Mouse (Mus musculus) thymus, adult 2 months (tissue): ENCODE measurements at regions not wholly inside any gene's neighbourhood (a gene's known extent, or its start where the extent isn't known, plus 50 kb on each side); places are given as distances from the start of the nearest gene placed in this dataset.
A peak's percentile ranks its signal among the peaks of the same experiment; 100 is the strongest.

Experiments used
- DNase-seq: peaks from one replicate; pipeline ENCODE4 v3.0.0; 2021
- H3K27ac ChIP-seq: fragments of 200-500 bp; 2 replicates; pipeline ENCODE4 v1.5.1; 2012; ENCODE audit warnings: low read length, control low read depth; ENCODE audit not compliant: control insufficient read depth, insufficient read depth
- H3K27me3 ChIP-seq: fragments of 200-500 bp; 2 replicates; pipeline ENCODE4 v1.6.1; 2012; ENCODE audit warnings: mild to moderate bottlenecking, low read length, moderate library complexity, mixed read lengths; ENCODE audit not compliant: control insufficient read depth, insufficient read depth
- H3K36me3 ChIP-seq: fragments of 200-500 bp; 2 replicates; pipeline ENCODE4 v1.6.1; 2012; ENCODE audit warnings: mild to moderate bottlenecking, low read length, moderate library complexity; ENCODE audit not compliant: control insufficient read depth, insufficient read depth
- H3K4me1 ChIP-seq: fragments of 200-500 bp; replicated peaks from 2 replicates; pipeline ENCODE4 v1.6.1; 2012; ENCODE audit warnings: low read length; ENCODE audit not compliant: control insufficient read depth, insufficient read depth
- H3K4me3 ChIP-seq: fragments of 200-500 bp; 2 replicates; pipeline ENCODE4 v1.5.1; 2012; ENCODE audit warnings: mild to moderate bottlenecking, low read length, control low read depth, moderate library complexity; ENCODE audit not compliant: control insufficient read depth, insufficient read depth
- CTCF ChIP-seq: fragments of 200-500 bp; IDR thresholded peaks from 2 replicates; pipeline ENCODE4 v1.5.1; 2012; ENCODE audit warnings: mild to moderate bottlenecking, control low read depth, low read length, moderate library complexity, borderline replicate concordance; ENCODE audit not compliant: control insufficient read depth, poor library complexity, insufficient read depth; ENCODE audit errors: extremely low read depth
- POLR2A ChIP-seq: fragments of 200-500 bp; IDR thresholded peaks from 2 replicates; pipeline ENCODE4 v1.6.1; 2012; ENCODE audit warnings: mild to moderate bottlenecking, low read length, control low read depth, moderate library complexity; ENCODE audit not compliant: control insufficient read depth, poor library complexity, insufficient read depth; ENCODE audit errors: extremely low read depth
- WGBS: fragments of 180-500 bp; shearing (Covaris S2); methylation state at CpG from one replicate; pipeline ENCODE4 v1.1.7; 2018; 5-methylcytosine and 5-hydroxymethylcytosine counted together

GRCm38 (mm10) chr3:52648836-52649500, 368.1 kb downstream of the Cog6 start:
- Histone ChIP-seq H3K27ac (peak overlapping the region; percentile 94), H3K4me3 (no peak overlapping the region), H3K4me1 (peaks cover 51% of the 10 kb centered on the region), H3K36me3 (no peaks in the 10 kb centered on the region), H3K27me3 (no peaks in the 10 kb centered on the region; the same call in 1 of the 2 replicates)
- 95% methylated on average over 4 of the region's 4 CpGs for WGBS
- no peak for TF ChIP-seq POLR2A
- no peak for TF ChIP-seq CTCF
- DNase-seq, result no peak

GRCm38 (mm10) chr3:52647900-52648299, 369.1 kb downstream of the Cog6 start:
- WGBS, result 6% methylated on average over 5 of the region's 5 CpGs
- Histone ChIP-seq H3K36me3 (no peaks in the 10 kb centered on the region), H3K27me3 (no peaks in the 10 kb centered on the region; the same call in 1 of the 2 replicates), H3K4me1 (peaks cover 62% of the 10 kb centered on the region), H3K27ac (peak overlapping the region; percentile 94), H3K4me3 (no peak overlapping the region)
- DNase-seq, result peak; percentile 80
- TF ChIP-seq POLR2A (no peak), CTCF (no peak)

- 74% methylated on average over 10 of the region's 10 CpGs for WGBS
- DNase-seq, result no peak
- Histone ChIP-seq H3K27me3 (no peaks in the 10 kb centered on the region; the same call in 1 of the 2 replicates), H3K4me3 (no peak overlapping the region), H3K27ac (peak overlapping the region; percentile 88), H3K36me3 (no peaks in the 10 kb centered on the region), H3K4me1 (peaks cover 64% of the 10 kb centered on the region)
- TF ChIP-seq POLR2A (0 out of 2 replicates have a peak, but pooled peaks have one; percentile 27), CTCF (no peak)
Measured at GRCm38 (mm10) chr3:52647161-52647692, 369.8 kb downstream of the Cog6 start.

- no peak overlapping the region for H3K4me3 ChIP-seq
- H3K4me1 ChIP-seq, result peaks cover 65% of the 10 kb centered on the region
- peak overlapping the region; percentile 54; the same call in 1 of the 2 replicates for H3K27ac ChIP-seq
- WGBS, result 82% methylated on average over 12 of the region's 12 CpGs
- H3K27me3 ChIP-seq, result no peaks in the 10 kb centered on the region
- no peaks in the 10 kb centered on the region for H3K36me3 ChIP-seq
- DNase-seq, result no peak
- TF ChIP-seq CTCF (no peak), POLR2A (no peak)
Measured at GRCm38 (mm10) chr3:52645156-52645555, 371.9 kb downstream of the Cog6 start.

GRCm38 (mm10) chr3:52644178-52645128, 372.6 kb downstream of the Cog6 start:
- H3K36me3 ChIP-seq, result no peaks in the 10 kb centered on the region
- H3K4me3 ChIP-seq, result no peak overlapping the region
- DNase-seq, result no peak
- no peak for TF ChIP-seq CTCF
- TF ChIP-seq POLR2A, result no peak
- H3K4me1 ChIP-seq, result peaks cover 66% of the 10 kb centered on the region
- no peaks in the 10 kb centered on the region for H3K27me3 ChIP-seq
- WGBS, result 43% methylated on average over 16 of the region's 16 CpGs
- peak overlapping the region; percentile 54; the same call in 1 of the 2 replicates for H3K27ac ChIP-seq

GRCm38 (mm10) chr3:52643796-52644177, 373.2 kb downstream of the Cog6 start:
- H3K4me3 ChIP-seq, result no peak overlapping the region
- no peaks in the 10 kb centered on the region for H3K27me3 ChIP-seq
- no peaks in the 10 kb centered on the region for H3K36me3 ChIP-seq
- TF ChIP-seq POLR2A (no peak), CTCF (no peak)
- peaks cover 62% of the 10 kb centered on the region for H3K4me1 ChIP-seq
- peak; percentile 27 for DNase-seq
- WGBS, result 69% methylated on average over 10 of the region's 10 CpGs
- H3K27ac ChIP-seq, result peak overlapping the region; percentile 54
